9 mouse cellular contexts compared by ENCODE assay signal in genomic region chr19:61097764-61098163, GRCm38 (mm10). TPM values are rescaled to one million over a fixed set of nuclear protein-coding genes. Genes with fewer than 3 reads are reported as not detected.
A peak's percentile ranks its signal among the peaks of the same experiment; 100 is the strongest.
DNase-seq lines count a peak whose midpoint lies in the region; ATAC-seq and TF ChIP-seq lines count a peak whose summit lies in the region.
"Had no signal": no experiment of that assay in that cellular context is flagged by ENCODE, and none has a peak within 500 bp of the region (broad histone marks: within the 10 kb centered on the region; RNA-seq: fewer than 3 reads in every experiment).

No protein-coding gene starts in this region.

- DNase-seq in embryonic facial prominence, embryonic 11.5 days (ENCODE audit: low spot score) = peak; percentile 54
- DNase-seq in embryonic facial prominence, embryonic 10.5 days (ENCODE audit: low spot score) = no peak
- peak; percentile 28 for DNase-seq in liver, adult 2 months (ENCODE audit: extremely low read depth, low read depth, low spot score)
- DNase-seq in brain, adult 2 months (ENCODE audit: low read depth, low spot score) = peak; percentile 33
- DNase-seq in mesoderm, embryonic 11.5 days (ENCODE audit: low read depth, low spot score) = peak; percentile 37
- no peak for DNase-seq in urinary bladder, adult 2 months (ENCODE audit: low spot score)
- DNase-seq in urinary bladder, postnatal 25 days (ENCODE audit: low spot score) = no peak

- H3K27ac ChIP-seq in embryonic facial prominence, embryonic 11.5 days (replicated peaks; ENCODE audit: low read depth, low read length) = no peak overlapping the region
- no peak overlapping the region for H3K27ac ChIP-seq in embryonic facial prominence, embryonic 10.5 days (replicated peaks)
- H3K27ac ChIP-seq in liver, adult 2 months (replicated peaks; ENCODE audit: insufficient read depth, low read depth, low read length) = no peak overlapping the region
- H3K27ac ChIP-seq in liver, embryonic 12.5 days = no peak overlapping the region
- H3K27ac ChIP-seq: heart, embryonic 13.5 days had no signal

- no peaks in the 10 kb centered on the region for H3K9me3 ChIP-seq in embryonic facial prominence, embryonic 11.5 days (replicated peaks; ENCODE audit: control insufficient read depth, low read length)
- H3K9me3 ChIP-seq in embryonic facial prominence, embryonic 10.5 days = no peaks in the 10 kb centered on the region
- H3K9me3 ChIP-seq in liver, embryonic 12.5 days (replicated peaks) = no peaks in the 10 kb centered on the region
- H3K9me3 ChIP-seq: heart, embryonic 13.5 days had no signal

- no peaks in the 10 kb centered on the region for H3K79me2 ChIP-seq in liver, adult 2 months (ENCODE audit: control insufficient read depth, insufficient read depth, low read length)

- H3K4me1 ChIP-seq in embryonic facial prominence, embryonic 11.5 days (ENCODE audit: control insufficient read depth, insufficient read depth, low read length) = no peaks in the 10 kb centered on the region
- no peaks in the 10 kb centered on the region for H3K4me1 ChIP-seq in embryonic facial prominence, embryonic 10.5 days
- no peaks in the 10 kb centered on the region; the same call in 1 of the 2 replicates for H3K4me1 ChIP-seq in liver, adult 2 months (ENCODE audit: control insufficient read depth, insufficient read depth, low read length)
- H3K4me1 ChIP-seq in liver, embryonic 12.5 days = no peaks in the 10 kb centered on the region
- H3K4me1 ChIP-seq: heart, embryonic 13.5 days had no signal

- no peaks in the 10 kb centered on the region for H3K27me3 ChIP-seq in embryonic facial prominence, embryonic 11.5 days (ENCODE audit: control insufficient read depth, insufficient read depth, low read length)
- H3K27me3 ChIP-seq in embryonic facial prominence, embryonic 10.5 days (replicated peaks; ENCODE audit: low read depth, poor library complexity, severe bottlenecking) = no peaks in the 10 kb centered on the region
- no peaks in the 10 kb centered on the region for H3K27me3 ChIP-seq in liver, adult 2 months (ENCODE audit: control insufficient read depth, insufficient read depth, low read length)
- H3K27me3 ChIP-seq in liver, embryonic 12.5 days (replicated peaks) = no peaks in the 10 kb centered on the region
- H3K27me3 ChIP-seq: heart, embryonic 13.5 days had no signal

- no peak for TF ChIP-seq POLR2A in liver, adult 2 months (IDR thresholded peaks at IDR 0.05; ENCODE audit: extremely low read depth, insufficient read depth, low read length)

- WGBS in embryonic facial prominence, embryonic 11.5 days = 29% methylated on average over 4 of the region's 4 CpGs
- WGBS in embryonic facial prominence, embryonic 10.5 days = 28% methylated on average over 4 of the region's 4 CpGs
- WGBS in liver, adult 2 months = 25% methylated on average over 4 of the region's 4 CpGs
- 19% methylated on average over 4 of the region's 4 CpGs for WGBS in liver, embryonic 12.5 days (ENCODE audit: insufficient replicate concordance)

- no peak for ATAC-seq in embryonic facial prominence, embryonic 11.5 days (replicated peaks; ENCODE audit: insufficient number of reproducible peaks, low FRiP score, low TSS enrichment, low read depth)
- no peak for ATAC-seq in liver, embryonic 12.5 days

- no peak overlapping the region for H3K4me3 ChIP-seq in embryonic facial prominence, embryonic 11.5 days (ENCODE audit: low read depth, low read length)
- H3K4me3 ChIP-seq in embryonic facial prominence, embryonic 10.5 days = no peak overlapping the region
- no peak overlapping the region for H3K4me3 ChIP-seq in liver, adult 2 months (ENCODE audit: insufficient read depth, low read depth, low read length)
- no peak overlapping the region for H3K4me3 ChIP-seq in liver, embryonic 12.5 days
- H3K4me3 ChIP-seq: heart, embryonic 13.5 days had no signal

- no peak for TF ChIP-seq CTCF in liver, adult 2 months (IDR thresholded peaks at IDR 0.05; ENCODE audit: low read depth, low read length)

- H3K36me3 ChIP-seq in embryonic facial prominence, embryonic 11.5 days (replicated peaks; ENCODE audit: control insufficient read depth, insufficient read depth, low read depth, low read length) = no peaks in the 10 kb centered on the region
- peaks cover 11% of the 10 kb centered on the region for H3K36me3 ChIP-seq in embryonic facial prominence, embryonic 10.5 days (replicated peaks)
- peaks cover 3% of the 10 kb centered on the region; the same call in 1 of the 2 replicates for H3K36me3 ChIP-seq in liver, adult 2 months (ENCODE audit: control insufficient read depth, insufficient read depth, low read length)
- H3K36me3 ChIP-seq in liver, embryonic 12.5 days = no peaks in the 10 kb centered on the region

- H3K4me2 ChIP-seq in embryonic facial prominence, embryonic 11.5 days (ENCODE audit: low read depth, low read length) = no peak overlapping the region
- H3K4me2 ChIP-seq in liver, embryonic 12.5 days = no peak overlapping the region
- H3K4me2 ChIP-seq: heart, embryonic 13.5 days had no signal

- H3K9ac ChIP-seq in embryonic facial prominence, embryonic 11.5 days (replicated peaks; ENCODE audit: low read length) = no peak overlapping the region
- no peak overlapping the region for H3K9ac ChIP-seq in liver, adult 2 months (ENCODE audit: low read depth, low read length)
- H3K9ac ChIP-seq in liver, embryonic 12.5 days = no peak overlapping the region
- H3K9ac ChIP-seq: heart, embryonic 13.5 days had no signal

RNA-seq across cellular contexts. Expression of gene Zfp950, which starts 42.9 kb away (rescaled TPM):
- polyA plus RNA-seq in embryonic facial prominence, embryonic 11.5 days (2014; fragmentation: Nextera tagmentation; extraction: Ambion mirVana) = 28.6 and 29.8 TPM in 2 replicates
- 27.7 and 35.2 TPM in 2 replicates for polyA plus RNA-seq in embryonic facial prominence, embryonic 10.5 days (2016; fragmentation: Nextera tagmentation; extraction: Ambion mirVana)
- 26.0 and 54.9 TPM in 2 replicates for total RNA-seq in liver, adult 2 months (2014; rRNA removed)
- polyA plus RNA-seq in liver, adult 2 months (2012; rRNA removed) = 3.6 and 3.9 TPM in 2 replicates
- 16.8 and 17.4 TPM in 2 replicates for polyA plus RNA-seq in liver, embryonic 12.5 days (2016; fragmentation: Nextera tagmentation; extraction: Ambion mirVana)
- 49.5 and 51.4 TPM in 2 replicates for polyA plus RNA-seq in urinary bladder, adult 2 months (2012; rRNA removed)

Comparison
In these comparisons a context has a peak if more than half of its experiments do, and no peak if none do; other contexts are left out.
1. DNase-seq: peak in embryonic facial prominence, embryonic 11.5 days (single experiment), liver, adult 2 months (single experiment), brain, adult 2 months (single experiment) and mesoderm, embryonic 11.5 days (single experiment); none in embryonic facial prominence, embryonic 10.5 days (single experiment), urinary bladder, adult 2 months (single experiment) and urinary bladder, postnatal 25 days (single experiment).